Mouse (Mus musculus): ENCODE measurements around the gene Olfr1373.

Gene Olfr1373

GRCm38 (mm10) chr11:52106438-52106837 lies 38.9 kb downstream of the Olfr1373 start:
- in situ Hi-C loops (cut with MboI, MseI), result no loop called here

- in situ Hi-C loops (cut with MboI, MseI), result no loop called here
Observed at GRCm38 (mm10) chr11:52106037-52106436, 39.3 kb downstream of the Olfr1373 start.

GRCm38 (mm10) chr11:52105503-52105902 lies 39.8 kb downstream of the Olfr1373 start:
- in situ Hi-C loops (cut with MboI, MseI), result no loop called here

DNA sequence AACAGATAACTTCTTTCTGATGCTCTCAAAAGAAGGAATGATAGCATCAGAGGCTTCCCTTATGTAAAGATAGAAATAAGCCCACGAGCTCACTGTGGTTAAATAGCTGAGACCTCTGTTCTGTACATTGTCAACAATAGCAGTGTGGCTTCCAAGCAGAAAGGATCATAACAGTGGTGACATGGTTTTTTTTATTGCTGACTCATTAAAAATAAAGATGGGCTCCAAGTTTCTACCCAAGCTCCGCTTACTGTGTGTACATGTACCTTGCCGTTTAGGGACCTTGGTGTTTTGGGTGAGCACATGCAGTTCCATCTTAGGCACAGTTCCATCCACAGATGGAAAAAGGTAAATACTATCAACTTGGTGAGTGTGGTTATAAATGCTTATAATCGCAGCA lies 42.4 kb downstream of the Olfr1373 start:
- in situ Hi-C loops (cut with MboI, MseI), result no loop called here

DNA sequence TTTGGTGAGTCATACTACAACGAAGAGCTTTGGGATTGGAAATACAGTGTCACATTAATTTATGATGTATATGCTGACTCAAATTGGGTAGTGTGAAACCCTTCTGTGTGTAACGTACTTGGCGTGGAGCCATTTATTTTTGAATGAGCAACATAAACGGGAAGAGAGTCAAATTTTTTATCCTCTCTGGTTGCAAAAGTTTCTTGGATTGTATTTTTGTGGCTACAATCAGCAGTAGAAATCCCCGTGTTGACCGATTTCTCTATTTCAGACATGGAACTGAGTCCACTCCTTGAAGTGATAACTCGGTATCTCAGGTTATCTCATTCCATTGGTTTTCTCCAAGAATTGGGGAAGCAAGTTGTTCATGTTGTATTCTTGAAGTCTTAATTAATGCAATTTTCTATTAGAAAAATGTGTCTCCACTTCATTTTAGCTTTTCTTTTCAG lies 45.5 kb downstream of the Olfr1373 start:
- in situ Hi-C loops (cut with MboI, MseI), result no loop called here

DNA sequence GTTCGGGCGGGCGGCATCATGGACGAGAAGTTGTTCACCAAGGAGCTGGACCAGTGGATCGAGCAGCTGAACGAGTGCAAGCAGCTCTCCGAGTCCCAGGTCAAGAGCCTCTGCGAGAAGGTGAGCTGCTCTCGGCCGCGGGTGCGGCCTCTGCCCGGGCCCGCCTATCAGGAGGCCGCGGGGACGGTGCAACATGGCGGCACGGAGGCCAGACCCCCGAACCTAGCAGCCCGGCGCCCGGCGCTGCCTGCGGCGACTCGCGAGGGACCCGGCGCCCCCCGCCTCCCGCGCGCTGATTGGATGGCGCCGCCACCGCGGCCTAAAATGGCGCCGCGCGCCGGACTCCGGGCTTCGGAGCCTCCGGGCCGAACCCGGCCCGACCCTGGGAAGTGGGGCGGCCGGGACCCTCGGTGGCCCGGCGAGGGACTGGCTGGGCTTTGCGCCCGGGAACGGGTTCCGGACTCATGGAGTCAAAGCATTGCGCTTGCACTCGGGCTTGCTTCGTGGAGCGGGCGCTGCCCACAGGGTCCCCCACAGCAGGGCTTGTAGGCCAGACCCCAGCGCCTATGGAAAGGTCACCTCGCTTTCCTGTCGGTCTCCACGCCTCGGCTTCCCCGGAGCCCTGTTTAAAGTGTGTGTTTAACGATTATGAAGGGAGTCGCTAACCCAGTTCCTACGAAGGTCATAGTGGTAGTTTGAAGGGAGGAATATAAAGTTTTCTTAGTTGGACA lies 46.1 kb downstream of the Olfr1373 start:
- in situ Hi-C loops (cut with MboI, MseI), result no loop called here

DNA sequence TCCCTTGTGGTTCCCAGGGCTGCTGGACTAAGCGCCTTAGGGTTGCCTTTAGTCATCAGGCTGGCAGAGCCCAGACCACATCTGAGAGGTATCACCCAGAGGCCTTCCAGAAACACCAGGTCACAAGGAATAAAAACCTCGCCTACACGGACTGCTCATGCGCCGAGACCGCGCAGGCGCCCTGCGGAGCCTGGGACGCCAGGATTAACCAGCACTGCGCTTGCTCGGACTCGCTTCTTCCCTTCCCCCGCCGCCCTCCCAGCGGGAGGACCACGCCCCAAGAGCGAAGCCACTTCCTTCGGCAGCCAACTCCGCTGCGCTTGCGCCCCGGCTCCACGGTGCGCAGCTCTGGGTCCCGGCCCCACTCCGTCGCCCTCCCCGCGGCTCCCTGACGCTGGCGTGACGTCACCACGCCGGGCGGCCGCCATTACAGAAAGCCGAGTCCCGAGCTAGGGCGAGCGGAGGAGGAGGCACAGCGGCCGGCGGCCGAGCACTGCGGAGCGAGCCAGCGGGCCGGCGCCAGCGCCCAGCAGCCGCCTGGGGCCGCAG lies 46.9 kb downstream of the Olfr1373 start, which contains the start of gene Ppp2ca:
Ppp2ca (plus strand) TSS at position 284 of the 549 bp plus-strand sequence.
- in situ Hi-C loops (cut with MboI, MseI), result no loop called here

- in situ Hi-C loops (cut with MboI, MseI), result no loop called here
Observed at GRCm38 (mm10) chr11:52097596-52097995, 47.7 kb downstream of the Olfr1373 start.

- in situ Hi-C loops (cut with MboI, MseI), result no loop called here
Observed at GRCm38 (mm10) chr11:52097016-52097415, 48.3 kb downstream of the Olfr1373 start.
